Mouse (Mus musculus): ENCODE data around the gene Gucy1b1.

GRCm38 (mm10) chr3:81987628-81988027 is 86.9 kb downstream of the Gucy1b1 start:
- no peak for TF ChIP-seq CTCF (IDR thresholded peaks at IDR 0.05; ENCODE audit: low read depth, low read length)
- TF ChIP-seq POLR2A (IDR thresholded peaks at IDR 0.05; ENCODE audit: extremely low read depth, insufficient read depth, low read length): no peak
